Mouse (Mus musculus): ENCODE measurements at regions not wholly inside any gene's neighbourhood (a gene's known extent, or its start where the extent isn't known, plus 50 kb on each side); places are given as distances from the start of the nearest gene placed in this dataset.

- no peak for DNase-seq (ENCODE audit: low read depth, low spot score)
- in situ Hi-C loops (cut with MboI; ENCODE audit: low pct_unique_long_range_greater_than_20kb) = no loop called here
- no peak for ATAC-seq
- POLR2A ChIA-PET = no interaction called here
- CTCF ChIA-PET = no interaction called here
- no peaks in the 10 kb centered on the region for H3K27me3 ChIP-seq
- no peak for TF ChIP-seq CTCF (IDR thresholded peaks at IDR 0.05)
Measured at GRCm38 (mm10) chr6:59713004-59713403, 286.9 kb upstream of the Gprin3 start.

GRCm38 (mm10) chr6:59684985-59685384, 258.9 kb upstream of the Gprin3 start:
- no peak for TF ChIP-seq CTCF (IDR thresholded peaks at IDR 0.05)
- no peak for ATAC-seq
- CTCF ChIA-PET = no interaction called here
- POLR2A ChIA-PET = no interaction called here
- in situ Hi-C loops (cut with MboI; ENCODE audit: low pct_unique_long_range_greater_than_20kb) = loop anchor here (5.0 kb wide), 1 partner anchor 52 kb away; no protein-coding TSS in a partner anchor
- DNase-seq (ENCODE audit: low read depth, low spot score) = no peak
- no peaks in the 10 kb centered on the region for H3K27me3 ChIP-seq

- in situ Hi-C loops (cut with MboI; ENCODE audit: low pct_unique_long_range_greater_than_20kb) = no loop called here
- ATAC-seq = no peak
- ChIA-PET CTCF (no interaction called here), POLR2A (no interaction called here)
- no peaks in the 10 kb centered on the region for H3K27me3 ChIP-seq
- no peak for TF ChIP-seq CTCF (IDR thresholded peaks at IDR 0.05)
- DNase-seq (ENCODE audit: low read depth, low spot score) = no peak
Measured at GRCm38 (mm10) chr6:59667356-59667755, 241.3 kb upstream of the Gprin3 start.

Measured in Patski (cell line).